Mouse (Mus musculus) left cerebral cortex, postnatal 14 days (tissue): Measurements from ENCODE around the gene Myrf. TPM values are rescaled to one million over a fixed set of nuclear protein-coding genes. Genes with fewer than 3 reads are reported as not detected.

Source experiments
- DNase-seq, 2 experiments: peaks; one replicate each; pipeline ENCODE4 v3.0.0; 2021 to 2022; ENCODE audit warnings: low spot score in 2 of 2, mixed read lengths in 1 of 2
- intact Hi-C: fragments of 180-260 bp; cut with DNase I; formaldehyde crosslinking; loops from one replicate; pipeline ENCODE4 v1.15.1; 2025
- long read RNA-seq, 2 experiments: library from polyadenylated mRNA; stranded (forward); transcript quantifications; one replicate each; pipeline ENCODE4 v2.0.0; 2021
- total RNA-seq, 2 experiments: library from RNA; stranded (reverse); gene quantifications; 2 replicates each; pipeline ENCODE4 v1.2.3; 2021

Myrf gene
- total RNA-seq: 10 to 100 TPM in 1 of 2 experiments, 1 to 10 TPM in 1; 9.9 to 16.0 TPM
- long read RNA-seq, experiment 1, partial matches to known transcripts: 10 of 17 reads
- long read RNA-seq, experiment 1, other reads (novel, unspliced or antisense): 7 of 17 reads
- long read RNA-seq, experiment 2, partial matches to known transcripts: 5 of 5 reads
- long read RNA-seq, experiment 2, other reads (novel, unspliced or antisense): 0 of 5 reads

DNA sequence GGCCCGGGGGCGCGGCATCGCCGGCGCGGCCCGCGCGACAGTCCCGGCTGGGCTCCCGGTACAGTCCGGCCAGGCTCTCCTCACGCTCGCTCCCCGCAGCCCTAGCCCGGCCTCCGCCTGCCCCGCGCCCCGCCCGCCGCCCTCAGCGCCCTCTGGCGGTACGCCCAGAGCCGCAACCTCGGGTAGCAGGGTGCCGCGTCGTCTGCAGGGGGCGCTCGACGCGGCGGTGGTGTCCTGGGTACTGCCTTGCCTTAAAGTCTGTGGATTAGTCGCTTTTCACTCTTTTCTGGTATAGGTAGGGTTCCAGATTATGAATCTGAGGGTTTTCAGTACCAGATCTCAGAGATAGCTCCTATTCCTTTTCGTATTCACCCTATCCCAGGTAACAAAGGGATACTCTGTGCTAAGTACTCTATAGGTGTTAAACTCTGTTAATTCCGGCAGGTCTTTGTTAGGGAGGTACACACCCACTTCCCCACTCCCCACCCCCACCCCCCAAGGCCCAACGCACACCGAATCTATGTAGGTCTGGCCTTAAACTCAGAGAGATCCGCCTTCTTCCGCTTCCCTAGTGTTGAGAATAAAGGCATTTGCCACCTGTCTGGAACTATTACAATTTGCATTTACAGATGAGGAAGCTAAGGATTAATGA, at the start of gene Myrf:
TSS of gene Myrf (minus strand) at position 95 of the 652 bp plus-strand sequence.
- peak; percentile 32 to 53 for DNase-seq
- intact Hi-C loops: no loop called here

DNA sequence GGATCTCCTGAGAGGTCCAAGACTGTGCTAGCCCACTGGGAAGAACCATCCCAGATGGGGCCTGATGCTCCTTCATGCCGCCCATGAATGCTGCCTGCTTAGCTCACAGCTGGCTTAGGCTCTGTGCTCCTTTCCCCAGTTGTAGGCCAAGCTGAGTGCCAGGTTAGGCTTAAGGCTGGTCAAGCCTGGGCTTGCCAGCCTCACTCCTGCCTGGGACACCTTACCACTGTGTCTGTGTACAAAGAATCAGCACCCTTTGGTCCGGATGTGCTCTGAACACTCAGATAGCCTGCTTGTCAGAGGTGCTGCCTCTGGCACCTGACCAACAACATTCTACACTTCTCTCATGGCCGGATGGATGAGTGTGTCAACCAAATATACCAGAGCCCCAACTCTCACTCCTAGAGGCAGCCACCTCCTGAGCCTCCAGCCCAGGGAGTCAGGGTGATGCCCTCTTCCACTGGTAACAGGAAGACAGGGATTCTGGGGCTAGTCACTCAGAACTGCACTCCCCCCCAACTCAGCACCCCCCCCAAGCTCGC, 49.1 kb upstream of the Myrf start:
- no peak for DNase-seq
- intact Hi-C loops: no loop called here

DNA sequence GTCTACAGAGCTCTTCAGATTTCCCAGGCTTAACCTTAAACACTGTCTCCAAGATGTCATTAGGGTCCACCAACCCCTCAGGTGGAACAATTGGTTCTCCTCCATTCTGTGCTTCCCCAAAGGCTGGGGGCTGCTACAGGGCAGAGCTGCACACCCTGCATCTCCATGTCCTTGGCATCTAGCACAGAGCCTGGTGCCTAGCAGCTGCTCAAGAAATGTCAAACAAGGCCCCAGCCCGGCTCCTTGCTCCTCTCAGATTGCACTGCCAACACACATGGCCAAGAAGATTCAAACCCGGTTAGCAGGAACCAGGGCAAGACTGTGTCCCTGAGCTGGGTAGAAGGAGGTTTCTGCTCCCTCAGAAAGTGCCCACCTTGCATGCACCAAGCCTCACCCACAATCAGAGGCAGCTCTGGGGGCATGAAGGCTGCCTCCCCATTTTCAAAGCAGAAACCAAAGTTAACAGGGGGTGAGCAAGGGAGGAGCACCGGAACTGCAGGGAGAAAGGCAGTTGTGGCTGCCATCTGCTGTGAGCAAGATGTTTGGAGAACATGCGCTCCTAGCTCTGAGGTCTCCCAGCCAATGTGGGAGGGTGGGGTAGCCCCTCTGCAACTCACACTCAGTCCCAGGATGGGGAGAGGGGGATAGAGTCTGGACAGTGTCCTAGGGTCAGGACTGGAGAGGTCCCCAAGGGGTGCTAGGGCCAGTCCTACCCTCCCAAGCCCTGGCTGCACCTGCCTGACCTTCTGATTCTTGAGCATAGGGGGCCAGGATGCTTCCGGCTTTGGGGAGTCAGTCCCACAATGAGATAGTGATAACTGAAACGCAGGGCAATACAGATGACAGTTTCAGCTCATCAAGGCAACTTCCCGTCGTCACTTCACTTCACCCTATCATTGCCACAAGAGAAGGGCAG, 47.8 kb upstream of the Myrf start:
- intact Hi-C loops: no loop called here
- no peak for DNase-seq

DNA sequence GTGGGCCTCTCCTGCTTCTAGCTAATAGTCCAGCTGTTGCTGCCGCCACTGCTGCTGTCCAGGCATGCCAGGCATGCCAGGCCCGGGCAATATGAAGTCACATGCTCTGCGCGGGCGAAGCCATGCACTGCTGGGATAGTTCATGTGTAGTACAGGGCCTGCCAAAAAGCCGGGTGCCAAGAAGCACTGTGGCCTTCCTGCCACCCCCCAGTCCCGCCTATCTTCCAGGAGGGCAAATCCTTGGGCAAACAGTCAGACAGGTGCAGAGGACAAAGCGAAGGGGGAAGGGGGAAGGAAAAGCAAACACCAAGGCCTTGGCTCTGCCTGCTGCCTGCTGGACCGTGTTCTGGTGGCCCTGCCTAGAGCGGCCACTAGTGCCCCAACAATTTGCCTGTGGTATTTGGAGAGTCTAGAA, 45.9 kb upstream of the Myrf start:
- DNase-seq: no peak
- intact Hi-C loops: no loop called here

DNA sequence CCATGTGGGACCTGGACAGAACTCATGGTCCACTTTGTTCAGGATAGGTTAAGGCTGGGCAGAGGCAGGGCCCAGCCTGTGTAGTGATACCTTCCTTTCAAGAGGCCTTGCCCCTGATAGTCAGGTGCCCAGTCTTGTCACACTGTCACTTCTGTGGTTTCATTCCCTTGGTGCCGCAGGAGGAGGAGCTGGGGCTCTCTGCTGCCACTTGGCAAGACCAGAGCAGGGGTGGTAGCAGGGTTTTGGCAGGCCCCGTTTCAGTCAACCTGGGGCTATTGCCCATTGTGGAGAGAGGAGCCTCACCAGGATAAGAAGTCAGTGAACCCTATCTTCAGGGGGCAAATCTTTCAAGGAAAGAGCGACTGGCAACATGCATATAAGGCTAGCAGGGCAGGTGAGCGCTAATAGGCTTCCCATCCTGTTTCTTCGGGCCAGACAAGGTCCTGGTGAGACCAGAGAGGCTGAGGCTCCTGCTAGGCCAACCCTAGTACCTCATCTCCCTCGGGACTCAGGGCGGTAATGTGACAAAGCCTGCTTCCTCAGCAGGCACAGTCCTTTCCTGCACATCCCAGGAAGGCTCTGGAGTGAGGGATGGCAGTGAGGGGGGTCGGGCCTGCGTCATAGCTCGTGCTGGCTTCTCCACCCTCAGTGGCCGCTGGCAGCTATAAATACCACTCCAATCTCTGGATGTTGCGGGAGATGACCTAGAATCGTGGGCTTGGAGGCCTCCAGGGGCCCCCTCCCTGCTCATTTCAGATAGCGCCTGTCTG, 40.4 kb upstream of the Myrf start:
- DNase-seq: peak in 1 of 2 experiments; percentile 42
- intact Hi-C loops: no loop called here

DNA sequence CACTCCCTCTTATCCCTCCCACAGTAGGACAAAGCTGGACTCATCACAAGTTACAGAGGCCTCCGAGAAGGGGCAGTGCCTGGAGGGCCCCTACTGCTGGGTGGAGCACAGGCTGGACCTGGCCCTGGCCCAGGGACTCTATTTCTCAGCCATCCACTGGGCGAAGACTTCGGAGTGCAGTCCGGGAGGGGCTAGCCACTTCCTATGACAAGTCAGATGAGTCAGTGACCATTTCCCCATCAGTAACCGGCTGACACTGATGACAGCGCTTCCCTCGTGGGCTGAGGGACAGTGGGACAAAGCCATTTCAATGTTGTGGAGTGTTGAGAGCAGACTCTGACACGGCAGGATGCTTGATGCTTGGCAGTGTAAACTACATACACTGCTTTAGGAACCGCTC, 39.1 kb upstream of the Myrf start:
- no peak for DNase-seq
- intact Hi-C loops: no loop called here

DNA sequence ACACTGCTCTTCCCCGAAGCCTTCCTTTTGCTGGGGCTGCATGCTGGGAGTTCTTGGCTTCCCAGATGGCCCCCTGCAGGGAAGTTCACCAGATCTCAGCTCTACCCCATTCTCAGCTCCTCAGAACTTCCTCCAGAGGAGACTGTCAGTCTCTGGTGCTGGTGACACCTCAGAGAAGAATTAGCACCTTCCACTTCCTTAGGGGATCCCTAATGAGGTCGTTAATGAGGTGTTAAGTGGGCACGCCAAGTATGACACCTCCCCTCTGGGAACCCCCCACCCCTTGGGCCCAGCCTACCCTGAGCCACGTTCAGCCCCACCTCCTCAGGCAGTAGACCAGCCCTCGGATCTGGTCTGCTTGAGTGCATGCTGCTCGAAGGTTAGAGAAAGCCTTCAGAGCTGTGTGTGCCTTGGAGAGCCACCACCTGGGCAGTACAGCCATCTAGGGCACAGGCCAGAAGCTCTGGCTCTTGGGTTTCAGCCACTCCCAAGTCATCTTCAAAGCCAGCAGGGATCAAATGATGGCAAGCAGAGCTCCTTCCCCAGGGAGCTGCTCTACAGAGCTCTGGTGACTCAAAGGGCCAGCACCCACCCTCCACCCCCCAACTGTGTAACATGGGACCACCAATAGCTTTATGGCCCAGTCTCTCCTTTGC, 38.2 kb upstream of the Myrf start:
- DNase-seq: no peak
- intact Hi-C loops: no loop called here

DNA sequence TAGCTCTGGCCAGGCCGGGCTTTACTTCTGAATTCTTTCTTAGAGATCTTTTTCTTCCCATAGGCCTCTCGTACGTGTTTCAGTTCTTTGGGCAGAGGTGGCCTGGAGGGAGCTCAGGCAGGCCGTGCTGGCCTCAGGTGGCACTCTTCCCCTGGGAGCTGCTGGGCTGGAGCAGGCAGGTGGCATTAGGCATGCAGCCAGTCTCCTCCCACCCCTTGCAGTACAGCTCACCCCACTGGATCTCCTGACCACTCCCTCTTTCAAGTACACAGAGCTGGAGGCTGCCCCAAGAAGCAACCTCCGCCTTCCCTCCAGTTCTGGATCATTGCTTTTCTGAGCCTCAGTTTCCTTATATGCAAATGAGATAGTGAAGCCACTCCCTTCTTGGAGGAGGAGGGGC, 37.2 kb upstream of the Myrf start:
- DNase-seq: no peak
- intact Hi-C loops: no loop called here

DNA sequence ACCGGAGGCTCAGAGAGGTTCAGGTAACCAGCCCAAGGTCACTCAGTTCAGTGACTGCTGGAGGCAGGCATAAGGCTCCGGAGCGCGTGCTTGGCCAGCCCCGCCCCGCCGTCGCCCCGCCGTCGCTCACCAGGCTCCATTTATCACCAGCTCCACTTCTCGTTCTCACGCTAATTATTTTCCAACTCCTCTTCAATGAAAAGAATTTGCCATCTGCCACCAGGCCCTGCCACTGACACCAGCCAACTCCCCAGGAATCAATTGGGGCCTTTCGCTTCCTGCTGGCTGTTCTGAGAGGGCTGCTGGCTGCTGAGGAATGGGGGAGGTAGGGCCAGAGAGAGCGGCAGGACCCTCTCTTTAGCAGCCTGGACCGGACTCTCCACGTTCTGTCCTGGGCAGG, 36.8 kb upstream of the Myrf start:
- intact Hi-C loops: no loop called here
- DNase-seq: no peak

DNA sequence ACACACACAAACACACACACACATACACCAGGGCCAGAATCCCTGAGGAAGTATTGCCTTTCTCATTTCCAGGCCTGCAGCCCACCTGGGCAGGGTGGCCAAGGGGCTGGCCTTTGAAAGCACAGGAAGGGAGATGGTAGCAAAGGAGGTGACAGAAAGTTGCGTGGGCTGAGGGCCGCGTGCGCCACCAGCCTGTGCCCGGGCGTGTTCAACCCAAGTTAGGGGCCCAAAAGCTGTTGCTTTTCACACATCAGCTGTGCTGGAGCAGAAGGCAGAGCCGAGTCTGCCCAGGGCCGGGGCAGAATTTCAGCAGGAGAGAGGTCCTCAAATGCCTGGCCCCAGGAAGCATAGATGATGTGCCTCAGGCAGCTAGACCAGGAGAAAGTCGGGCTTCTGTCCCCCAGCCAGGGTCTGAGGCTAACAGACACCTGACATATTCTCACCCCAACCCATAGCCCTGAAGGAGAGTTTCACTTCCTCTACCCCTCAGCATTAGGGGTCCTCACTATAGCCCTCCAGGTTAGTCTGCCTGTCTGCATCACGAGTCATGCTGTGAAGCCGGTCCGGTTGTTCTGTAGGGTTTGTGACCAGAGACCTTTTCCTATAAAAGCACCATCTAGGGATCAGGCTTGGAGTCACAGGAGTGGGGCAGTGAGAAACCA, 36.1 kb upstream of the Myrf start:
- intact Hi-C loops: no loop called here
- peak in 1 of 2 experiments; percentile 67 for DNase-seq

DNA sequence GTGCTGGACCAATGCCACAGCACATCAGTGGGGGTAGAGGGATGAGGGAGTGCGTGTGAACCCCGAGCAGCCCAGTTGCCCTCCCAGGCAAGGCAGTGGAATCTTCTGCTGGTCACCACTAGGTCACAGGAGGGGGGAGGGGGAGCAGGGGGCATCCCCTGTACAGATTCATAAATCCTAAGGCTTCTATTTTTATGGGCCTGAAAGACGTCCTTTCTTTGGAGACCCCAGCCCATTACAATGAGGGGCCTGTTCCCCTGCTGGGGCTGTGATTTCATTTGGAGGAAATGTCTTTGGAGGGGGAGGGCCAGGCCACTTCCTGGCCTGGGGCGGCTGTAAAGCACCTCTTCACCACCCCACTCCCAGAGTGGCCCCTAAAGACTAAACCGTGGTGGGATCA, 33.5 kb upstream of the Myrf start:
- intact Hi-C loops: no loop called here
- DNase-seq: no peak

DNA sequence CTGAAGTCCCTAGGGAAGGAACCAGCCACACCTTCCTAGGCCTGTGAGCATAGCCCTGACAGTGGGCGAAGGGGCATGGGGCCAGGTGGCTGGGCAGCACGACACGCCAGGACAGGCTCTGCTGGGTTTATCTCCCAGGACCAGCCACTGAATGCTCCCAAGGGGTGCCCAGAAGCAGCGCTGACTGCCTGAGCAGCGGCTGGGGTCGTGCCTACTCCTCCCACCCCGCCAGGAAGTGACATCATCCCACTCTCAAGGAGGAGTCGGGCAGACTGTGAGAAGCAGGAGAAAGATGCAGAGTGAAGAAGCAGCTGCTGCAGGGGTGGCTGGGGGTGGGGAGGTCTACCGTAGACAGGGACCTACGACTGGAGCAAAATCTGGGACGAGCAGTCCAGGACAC, 32.2 kb upstream of the Myrf start:
- intact Hi-C loops: no loop called here
- DNase-seq: peak; percentile 69 to 83

DNA sequence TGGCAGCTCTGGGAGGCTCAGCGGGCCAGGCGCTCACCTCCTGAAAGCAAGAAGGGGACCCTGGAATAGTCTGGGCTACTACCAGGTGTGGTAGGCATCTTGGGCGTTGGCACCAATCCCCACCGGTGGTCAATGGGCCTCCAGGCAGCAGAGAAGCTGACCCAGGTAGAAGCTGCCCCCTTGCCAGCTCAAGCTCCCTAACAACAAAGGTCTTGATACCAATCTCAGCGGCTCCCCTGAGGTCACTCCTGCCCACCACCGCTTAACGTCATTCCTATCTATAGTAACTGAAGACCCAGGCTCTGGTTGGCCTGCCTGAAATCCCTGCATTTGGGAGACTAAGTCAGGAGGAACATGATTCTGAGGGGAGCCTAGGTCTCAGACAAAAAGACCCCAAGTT, 31.0 kb upstream of the Myrf start:
- intact Hi-C loops: no loop called here
- DNase-seq: no peak

DNA sequence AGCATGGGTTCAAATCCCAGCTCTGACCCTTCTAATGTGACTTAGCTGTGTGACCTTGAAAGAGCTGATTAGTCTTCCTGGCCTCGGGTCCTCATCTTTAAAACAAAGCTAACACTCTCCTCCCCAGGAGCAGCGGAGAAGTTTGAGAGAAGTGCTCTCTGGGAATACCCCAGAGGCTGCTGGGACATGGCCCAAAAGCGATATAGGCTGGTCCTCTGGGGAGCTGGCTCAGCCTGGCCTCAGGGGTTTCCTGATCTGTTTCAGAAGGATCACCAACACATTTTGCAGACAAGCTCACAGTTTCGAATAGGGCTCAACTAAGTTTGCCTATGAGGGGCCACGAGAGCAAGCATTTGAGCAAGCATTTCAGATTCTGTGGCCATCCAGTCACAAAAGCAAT, 29.8 kb upstream of the Myrf start:
- intact Hi-C loops: no loop called here

DNA sequence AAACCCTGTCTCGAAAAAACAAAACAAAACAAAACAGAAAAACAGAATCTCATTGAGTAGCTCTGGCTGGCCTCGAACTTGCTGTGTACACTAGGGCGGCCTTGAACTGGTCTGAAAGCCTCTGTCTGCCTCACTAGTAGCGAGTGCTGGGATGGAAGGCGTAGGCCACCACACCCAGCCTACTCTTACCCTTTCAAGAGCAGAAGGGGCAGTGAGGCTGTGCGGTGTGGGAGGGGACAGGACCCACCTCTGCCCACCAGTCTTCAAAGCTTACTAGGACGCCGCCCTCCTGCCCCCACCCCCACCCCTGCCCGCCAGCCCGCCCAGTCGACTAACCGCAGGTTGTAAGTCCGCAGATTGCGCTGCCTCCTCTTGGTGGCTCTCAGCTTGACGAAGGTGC, 28.3 kb upstream of the Myrf start:
- DNase-seq: no peak
- intact Hi-C loops: no loop called here

More for the DNA sequence above, 29.8 kb upstream of the Myrf start:
- DNase-seq: no peak

DNA sequence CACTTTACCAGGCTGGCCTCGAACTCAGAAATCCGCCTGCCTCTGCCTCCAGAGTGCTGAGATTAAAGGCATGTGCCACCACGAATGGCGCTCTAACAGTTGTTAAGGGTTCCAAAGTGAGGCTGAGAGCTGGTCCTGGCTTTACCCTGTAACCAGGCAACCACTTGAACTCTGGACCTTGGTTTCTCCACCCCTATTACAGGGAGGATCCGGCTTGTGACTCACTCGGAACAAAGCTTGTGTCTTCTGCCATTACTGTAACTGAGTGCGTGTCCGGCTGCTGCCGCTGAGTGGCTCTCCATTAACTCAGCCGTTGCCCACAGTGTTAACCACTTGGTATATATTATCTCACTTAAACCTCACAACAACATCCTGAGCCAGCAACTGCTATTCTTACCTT, 27.4 kb upstream of the Myrf start:
- intact Hi-C loops: loop anchor here (2.0 kb wide), 1 partner anchor 37 kb away; the partner anchor contains the start of gene Dagla
- DNase-seq: no peak

DNA sequence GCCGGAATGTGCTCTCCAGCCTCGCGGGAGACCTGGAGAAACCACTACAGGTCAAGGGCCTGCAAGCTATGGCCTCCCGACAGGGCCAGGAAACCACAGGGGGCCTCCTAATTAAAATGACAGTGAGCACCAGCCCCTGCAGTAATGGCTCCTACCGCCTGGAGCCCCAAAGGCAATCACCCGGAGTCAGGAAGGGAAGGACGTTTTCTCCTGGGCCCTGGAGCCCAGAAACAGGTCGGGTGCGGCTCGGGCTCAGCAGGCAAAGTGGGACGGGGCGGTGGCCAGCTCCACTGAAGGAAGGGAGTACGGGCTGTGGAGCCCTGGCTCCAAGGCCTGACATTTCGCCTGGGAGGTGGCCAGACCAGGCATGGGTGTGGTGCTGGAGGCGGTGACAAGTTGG, 26.5 kb upstream of the Myrf start:
- intact Hi-C loops: loop anchor here (2.0 kb wide), 1 partner anchor 38 kb away; the partner anchor contains the start of gene Dagla
- no peak for DNase-seq

DNA sequence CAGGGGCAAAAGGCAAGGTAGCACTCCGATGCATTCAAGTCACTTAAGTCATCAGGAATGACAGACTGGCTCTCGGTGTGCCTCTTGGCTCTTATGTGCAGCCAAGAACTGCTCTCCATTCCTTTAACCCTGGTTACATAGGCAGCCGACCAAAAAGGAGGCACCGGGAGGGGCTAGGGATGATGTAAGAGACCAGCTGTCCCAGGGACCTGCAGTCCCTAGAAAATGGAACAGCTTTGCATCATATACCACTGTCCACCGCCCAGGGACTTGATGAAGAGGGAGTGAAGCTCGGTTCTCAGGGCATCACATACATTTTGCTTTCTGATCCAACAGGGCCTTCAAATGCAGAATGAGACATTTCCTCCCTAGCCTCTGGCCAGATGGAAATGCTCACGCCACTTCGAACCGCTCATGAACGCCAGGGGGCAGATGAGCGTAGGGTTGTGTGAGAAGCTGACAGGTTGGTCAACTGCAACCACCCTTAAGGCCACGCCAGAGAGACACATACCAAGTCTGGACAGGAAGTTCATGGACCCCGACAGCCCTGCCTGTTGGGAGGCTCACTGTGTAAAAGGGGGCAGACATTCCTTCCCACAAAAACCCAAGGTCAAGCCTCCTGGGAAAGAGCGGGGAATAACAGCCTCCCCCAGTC, 25.8 kb upstream of the Myrf start:
- intact Hi-C loops: loop anchor here (2.0 kb wide), 1 partner anchor 38 kb away; the partner anchor contains the start of gene Dagla
- peak; percentile 78 to 80 for DNase-seq
